Mouse (Mus musculus): Measurements from ENCODE around the gene Vangl2. TPM values are rescaled to one million over a fixed set of nuclear protein-coding genes. Genes with fewer than 3 reads are reported as not detected.

Gene Vangl2
- polyA plus RNA-seq, 1 experiment: 2.2 TPM

DNA sequence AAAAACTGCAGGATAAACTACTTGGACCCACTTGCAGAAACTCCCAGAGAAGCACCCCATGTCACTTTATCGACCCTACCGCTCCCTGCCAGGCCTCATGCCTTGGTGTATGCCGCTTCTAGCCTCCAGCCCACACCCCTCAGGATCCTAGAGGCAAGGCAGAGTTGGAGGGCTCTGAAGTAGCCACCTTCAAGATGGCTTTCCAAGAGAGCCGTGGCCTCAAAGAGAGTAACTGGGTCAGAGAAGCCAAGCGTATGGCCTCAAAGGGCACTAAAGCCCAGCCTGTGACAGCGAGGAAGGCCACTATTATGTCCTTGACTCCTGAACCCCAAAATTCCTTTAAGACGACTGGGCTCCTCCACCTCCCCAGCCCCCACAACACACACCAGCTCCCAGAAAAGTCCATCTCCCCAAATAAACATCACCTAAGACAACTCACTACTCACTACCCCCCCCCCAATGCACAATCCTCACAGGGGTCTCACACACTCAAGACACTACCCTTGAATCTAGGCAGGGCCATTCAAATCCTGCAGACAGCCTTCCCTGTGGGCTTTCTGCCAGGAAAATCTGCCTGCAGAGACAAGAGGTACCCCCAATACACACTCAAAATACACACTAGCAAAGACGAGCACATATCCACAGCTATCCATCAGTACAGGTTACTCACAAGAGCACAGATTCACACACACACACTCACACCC is 2.9 kb downstream of the Vangl2 start:
- 79% methylated on average over 8 of the region's 8 CpGs for WGBS
- H3K27ac ChIP-seq (ENCODE audit: control insufficient read depth, insufficient read depth, low read depth, low read length, poor library complexity): no peak overlapping the region
- H3K4me3 ChIP-seq (replicated peaks; ENCODE audit: control insufficient read depth, low read depth, low read length): no peak overlapping the region
- H3K4me1 ChIP-seq (ENCODE audit: control insufficient read depth, insufficient read depth, low read length): peaks cover 2% of the 10 kb centered on the region
- TF ChIP-seq POLR2A (IDR thresholded peaks at IDR 0.05; ENCODE audit: borderline replicate concordance, control insufficient read depth, low read depth, low read length) (no peak), CTCF (IDR thresholded peaks at IDR 0.05; ENCODE audit: control insufficient read depth, insufficient read depth, low read length) (no peak)

DNA sequence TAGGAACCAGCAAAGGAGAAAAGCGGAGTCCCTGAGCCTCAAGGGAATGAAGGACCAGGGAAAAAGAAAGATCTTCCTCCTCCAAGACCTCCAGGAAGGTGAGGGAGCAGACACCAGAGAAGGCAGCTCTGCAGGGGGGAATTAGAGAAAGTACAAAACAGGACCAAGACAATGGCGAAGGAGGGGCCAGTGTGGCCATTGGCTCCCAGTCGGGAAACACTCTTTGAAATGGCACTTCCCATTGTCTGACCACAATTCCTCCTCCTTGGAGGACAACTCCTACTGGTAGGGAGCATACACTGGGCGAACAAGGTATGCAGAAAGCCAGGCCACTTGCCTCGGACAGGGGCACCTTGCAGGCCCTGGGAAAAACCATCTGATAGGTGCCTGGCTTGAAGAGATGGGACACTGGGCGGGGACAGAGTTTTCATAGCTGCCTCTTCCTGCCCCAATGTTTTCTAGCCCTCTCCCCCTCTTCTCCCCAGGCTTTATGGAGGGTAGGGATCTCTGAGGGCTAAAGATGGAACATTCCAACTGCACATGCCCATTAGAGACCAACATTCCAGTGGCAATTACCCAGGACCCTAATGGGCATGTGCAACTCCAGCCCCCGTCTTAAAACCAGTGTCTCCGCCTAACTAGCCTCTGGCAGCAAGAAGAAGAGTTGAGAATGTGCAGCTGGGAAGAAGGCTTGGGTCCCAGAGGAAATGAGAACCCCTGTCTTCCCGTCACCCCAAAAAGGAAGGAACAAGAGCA is 3.9 kb downstream of the Vangl2 start:
- no peak overlapping the region for H3K27ac ChIP-seq (ENCODE audit: control insufficient read depth, insufficient read depth, low read depth, low read length, poor library complexity)
- WGBS: 65% methylated on average over 9 of the region's 9 CpGs
- TF ChIP-seq CTCF (IDR thresholded peaks at IDR 0.05; ENCODE audit: control insufficient read depth, insufficient read depth, low read length): no peak
- TF ChIP-seq POLR2A (IDR thresholded peaks at IDR 0.05; ENCODE audit: borderline replicate concordance, control insufficient read depth, low read depth, low read length): no peak
- H3K4me3 ChIP-seq (replicated peaks; ENCODE audit: control insufficient read depth, low read depth, low read length): no peak overlapping the region
- H3K4me1 ChIP-seq (ENCODE audit: control insufficient read depth, insufficient read depth, low read length): peaks cover 2% of the 10 kb centered on the region

DNA sequence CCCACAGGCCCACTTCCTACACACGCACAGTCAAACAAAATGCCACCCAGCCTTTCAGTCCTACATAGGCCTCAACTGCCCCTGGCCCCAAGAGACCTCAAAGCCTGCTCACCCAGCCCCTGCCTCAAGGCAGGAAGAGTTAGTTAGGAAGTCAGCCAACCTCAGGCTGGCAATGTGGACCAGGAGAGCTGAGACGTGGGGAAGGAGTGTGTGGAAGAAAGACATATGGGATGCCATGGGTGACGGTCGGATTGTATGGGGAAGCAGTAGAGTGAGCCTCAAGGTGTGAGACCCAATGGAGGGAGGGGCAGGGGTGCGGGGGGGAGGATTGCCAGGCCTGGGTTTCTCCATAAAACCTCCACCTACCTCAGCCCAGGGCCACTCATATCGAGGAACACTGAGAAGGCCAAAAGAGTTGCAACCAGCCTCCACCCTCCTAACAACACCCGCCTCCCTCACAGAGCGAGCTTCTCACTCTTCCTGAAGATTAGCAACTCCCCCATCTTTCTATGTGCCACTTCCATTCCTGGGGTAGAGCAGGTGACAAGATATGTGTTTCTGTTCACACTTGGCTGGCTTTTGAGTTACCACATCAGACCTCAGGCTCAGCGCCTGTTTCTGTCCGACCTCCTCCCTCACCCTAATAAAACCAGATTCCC is 8.3 kb downstream of the Vangl2 start:
- Histone ChIP-seq H3K4me3 (replicated peaks; ENCODE audit: control insufficient read depth, low read depth, low read length) (no peak overlapping the region), H3K4me1 (ENCODE audit: control insufficient read depth, insufficient read depth, low read length) (peaks cover 2% of the 10 kb centered on the region; the same call in 1 of the 2 replicates), H3K27ac (ENCODE audit: control insufficient read depth, insufficient read depth, low read depth, low read length, poor library complexity) (no peak overlapping the region)
- 70% methylated on average over 10 of the region's 10 CpGs for WGBS
- TF ChIP-seq CTCF (IDR thresholded peaks at IDR 0.05; ENCODE audit: control insufficient read depth, insufficient read depth, low read length) (no peak), POLR2A (IDR thresholded peaks at IDR 0.05; ENCODE audit: borderline replicate concordance, control insufficient read depth, low read depth, low read length) (no peak)

DNA sequence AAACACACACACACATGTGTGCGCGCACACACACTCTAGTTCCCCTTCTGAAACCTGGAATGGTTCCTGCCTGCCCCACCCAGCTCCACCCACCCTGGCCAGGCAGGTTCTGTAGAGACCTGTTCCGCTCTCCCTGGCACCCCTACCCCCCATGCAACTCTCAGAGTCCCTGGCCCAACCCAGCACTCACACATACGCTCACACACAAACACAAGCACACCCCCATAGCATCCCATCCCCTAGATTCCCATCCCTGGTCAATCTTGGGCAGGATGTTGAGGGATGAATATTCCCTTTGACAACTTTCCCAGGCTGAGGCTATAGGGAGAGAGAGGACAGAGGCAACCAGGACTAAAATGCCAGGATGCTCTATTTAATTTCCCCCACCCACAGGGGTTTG is 8.9 kb downstream of the Vangl2 start:
- TF ChIP-seq CTCF (IDR thresholded peaks at IDR 0.05; ENCODE audit: control insufficient read depth, insufficient read depth, low read length) (no peak), POLR2A (IDR thresholded peaks at IDR 0.05; ENCODE audit: borderline replicate concordance, control insufficient read depth, low read depth, low read length) (no peak)

DNA sequence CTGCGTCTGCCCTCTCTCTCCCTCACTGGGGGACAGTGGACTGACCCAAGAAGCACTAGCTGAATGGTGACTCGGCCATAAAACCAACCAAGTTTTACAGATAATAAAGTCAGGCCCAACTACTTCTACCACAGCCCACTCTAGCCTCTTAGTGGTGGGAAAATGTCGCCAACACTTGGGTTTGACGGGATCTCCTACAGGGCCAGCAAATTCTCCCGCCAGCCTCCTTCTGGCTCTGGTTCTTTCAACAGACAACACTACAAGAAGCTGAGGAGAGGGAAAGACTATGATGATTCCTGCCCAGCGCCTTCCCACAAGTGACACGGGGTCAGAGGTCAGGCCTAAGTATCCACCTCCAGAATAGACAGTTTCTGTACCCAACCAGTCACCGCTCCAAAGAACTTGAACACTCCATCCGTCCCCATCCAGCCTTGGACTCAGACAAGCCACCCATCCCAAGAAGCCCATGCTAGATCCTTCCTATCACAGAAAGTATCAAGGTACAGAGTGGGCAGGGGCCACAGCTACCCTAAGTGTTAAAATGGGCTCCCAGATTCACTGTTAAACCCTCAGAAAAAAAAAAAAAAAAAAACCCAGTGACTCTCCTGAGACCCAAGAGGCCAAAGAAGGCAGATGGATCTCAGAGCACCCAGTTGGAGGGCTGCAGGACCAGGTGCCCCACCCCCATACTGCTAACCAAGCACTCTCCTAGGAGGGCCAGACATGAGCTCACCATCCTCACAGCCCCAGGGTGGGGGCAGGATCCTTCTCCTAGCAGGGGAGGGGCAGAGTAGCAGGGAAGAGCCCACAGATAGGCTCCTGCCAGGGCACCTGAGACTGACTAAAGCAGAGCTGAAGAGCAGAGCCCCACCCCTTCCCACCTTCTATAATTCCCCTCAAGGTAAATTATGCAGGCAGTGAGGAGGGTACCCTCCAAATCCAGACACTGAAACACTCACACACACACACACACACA is 9.6 kb downstream of the Vangl2 start:
- Histone ChIP-seq H3K4me3 (replicated peaks; ENCODE audit: control insufficient read depth, low read depth, low read length) (no peak overlapping the region), H3K27ac (ENCODE audit: control insufficient read depth, insufficient read depth, low read depth, low read length, poor library complexity) (no peak overlapping the region), H3K4me1 (ENCODE audit: control insufficient read depth, insufficient read depth, low read length) (peaks cover 2% of the 10 kb centered on the region; the same call in 1 of the 2 replicates)
- WGBS: 85% methylated on average over 9 of the region's 9 CpGs
- TF ChIP-seq CTCF (IDR thresholded peaks at IDR 0.05; ENCODE audit: control insufficient read depth, insufficient read depth, low read length): no peak
- TF ChIP-seq POLR2A (IDR thresholded peaks at IDR 0.05; ENCODE audit: borderline replicate concordance, control insufficient read depth, low read depth, low read length): no peak

More for the DNA sequence above, 8.9 kb downstream of the Vangl2 start:
- Histone ChIP-seq H3K4me3 (replicated peaks; ENCODE audit: control insufficient read depth, low read depth, low read length) (no peak overlapping the region), H3K27ac (ENCODE audit: control insufficient read depth, insufficient read depth, low read depth, low read length, poor library complexity) (no peak overlapping the region), H3K4me1 (ENCODE audit: control insufficient read depth, insufficient read depth, low read length) (peaks cover 2% of the 10 kb centered on the region; the same call in 1 of the 2 replicates)
- WGBS: 83% methylated on average over 4 of the region's 4 CpGs

DNA sequence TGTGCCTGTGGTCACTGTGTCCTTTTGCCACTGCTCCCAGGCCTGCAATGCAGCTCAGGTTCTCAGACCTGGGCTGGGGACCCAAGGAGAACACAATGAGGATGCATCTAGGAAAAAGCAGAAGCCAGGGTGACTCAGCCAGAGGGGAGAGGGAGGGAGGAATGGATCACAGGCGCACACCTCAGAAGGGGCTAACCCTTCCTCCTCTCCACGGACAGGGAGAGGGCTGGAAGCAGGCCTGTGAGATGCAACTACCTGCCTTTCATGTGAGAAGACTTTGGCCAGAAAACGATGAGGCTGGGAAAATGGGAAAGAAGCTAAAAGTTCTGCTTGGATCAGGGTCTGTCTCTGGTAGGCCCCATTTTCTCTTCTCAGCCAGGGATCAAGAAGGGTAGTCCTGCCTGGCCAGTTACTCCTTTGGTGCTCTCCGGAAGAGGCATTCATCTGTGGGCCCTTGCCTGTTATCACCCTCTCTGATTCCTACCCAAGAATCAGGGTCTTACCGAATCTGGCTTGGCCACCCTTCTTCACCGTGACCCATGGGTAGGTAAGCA is 10.7 kb downstream of the Vangl2 start:
- no peak overlapping the region for H3K4me3 ChIP-seq (replicated peaks; ENCODE audit: control insufficient read depth, low read depth, low read length)
- TF ChIP-seq CTCF (IDR thresholded peaks at IDR 0.05; ENCODE audit: control insufficient read depth, insufficient read depth, low read length): no peak
- no peak for TF ChIP-seq POLR2A (IDR thresholded peaks at IDR 0.05; ENCODE audit: borderline replicate concordance, control insufficient read depth, low read depth, low read length)
- WGBS: 77% methylated on average over 6 of the region's 6 CpGs
- no peak overlapping the region for H3K27ac ChIP-seq (ENCODE audit: control insufficient read depth, insufficient read depth, low read depth, low read length, poor library complexity)
- H3K4me1 ChIP-seq (ENCODE audit: control insufficient read depth, insufficient read depth, low read length): peaks cover 2% of the 10 kb centered on the region; the same call in 1 of the 2 replicates
